Mouse (Mus musculus) spleen, adult 2 months (tissue): ENCODE data around the gene Olfr765.
"Not testable (repeated sequence)": the region's sequence is repeated elsewhere in the genome, so short reads cannot be mapped to it uniquely, and the experiment has no call there.

Experiments used
- CTCF ChIP-seq: fragments of 200-500 bp; IDR thresholded peaks from 2 replicates; pipeline ENCODE4 v1.5.1; 2011; ENCODE audit warnings: mild to moderate bottlenecking, inconsistent platforms; ENCODE audit not compliant: insufficient read depth, insufficient read length, insufficient replicate concordance; ENCODE audit errors: extremely low read depth
- POLR2A ChIP-seq: fragments of 200-500 bp; IDR thresholded peaks from 2 replicates; pipeline ENCODE4 v1.6.1; 2011; ENCODE audit warnings: low read depth, low read length, inconsistent platforms

DNA sequence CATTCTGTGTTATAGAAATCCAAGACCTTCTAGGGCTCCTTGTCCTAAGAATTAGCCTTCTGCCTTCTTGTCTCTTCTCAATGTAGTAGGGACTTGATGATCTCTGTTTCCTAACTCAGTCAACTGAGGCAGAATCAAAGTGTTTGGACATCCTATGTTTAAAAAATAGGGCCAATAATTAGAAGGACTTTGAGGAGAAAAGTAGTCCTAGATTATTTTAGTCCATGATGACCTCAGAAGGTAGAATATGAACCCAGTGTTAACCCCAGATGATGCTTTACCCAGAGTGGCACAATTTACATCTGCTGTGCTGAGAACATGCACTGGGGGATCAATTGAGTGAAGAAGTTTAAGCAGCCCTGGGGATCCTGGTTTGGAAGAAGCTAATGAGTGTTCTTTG lies at the start of gene Olfr765:
- not testable (repeated sequence) for TF ChIP-seq CTCF, POLR2A
